Mouse (Mus musculus): ENCODE results near the gene Wwox. TPM values are rescaled to one million over a fixed set of nuclear protein-coding genes. Genes with fewer than 3 reads are reported as not detected.

Gene Wwox
- total and polyA plus RNA-seq, 3 experiments = 7.6 to 61.8 (median 12.2) TPM

DNA sequence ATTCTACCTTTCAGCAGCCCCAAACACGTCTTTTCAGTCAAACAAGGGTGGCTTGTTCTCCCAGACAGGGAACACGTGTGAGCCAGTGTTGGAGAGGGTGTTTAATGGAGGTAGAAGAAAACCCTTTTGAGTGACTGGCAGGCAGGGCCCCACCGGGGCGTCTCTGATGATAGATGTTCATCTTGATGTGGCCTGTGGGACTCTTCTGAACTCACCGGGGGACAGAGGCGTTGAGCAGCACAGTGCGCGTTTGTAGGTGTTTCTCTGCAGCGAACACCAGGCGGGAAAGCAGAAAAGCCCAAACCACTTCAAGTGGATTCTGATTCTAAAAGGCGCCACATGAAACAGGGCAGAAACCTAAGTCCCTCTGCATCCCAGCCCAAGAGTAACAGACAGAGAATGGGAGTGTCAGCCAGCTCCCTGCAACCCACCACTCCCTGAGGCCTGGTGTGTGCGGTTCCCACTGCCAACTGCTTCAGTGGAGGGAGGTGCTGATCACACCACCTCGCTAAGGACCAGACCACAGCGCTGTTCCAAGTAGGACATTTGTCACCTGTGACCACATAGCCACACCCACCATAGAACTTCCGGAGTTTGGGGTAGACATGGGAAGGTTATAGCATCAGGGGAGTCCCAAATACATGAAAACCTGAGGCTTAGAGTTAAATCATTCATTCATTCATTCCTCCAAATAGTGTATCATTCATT is 960.7 kb downstream of the Wwox start:
- Histone ChIP-seq H3K9me3 (replicated peaks; ENCODE audit: insufficient read depth, low read length) (no peaks in the 10 kb centered on the region), H3K79me2 (ENCODE audit: control insufficient read depth, insufficient read depth, low read length, poor library complexity) (no peaks in the 10 kb centered on the region), H3K27me3 (ENCODE audit: control insufficient read depth in 1 of 2, insufficient read depth in 2 of 2, low read length in 2 of 2) (no peaks in the 10 kb centered on the region), H3K4me1 (ENCODE audit: control insufficient read depth in 1 of 2, insufficient read depth in 2 of 2, low read length in 2 of 2) (no peaks in the 10 kb centered on the region), H3K27ac (ENCODE audit: control insufficient read depth, low read depth, low read length) (no peak overlapping the region), H3K36me3 (ENCODE audit: control insufficient read depth in 1 of 2, insufficient read depth in 2 of 2, low read length in 2 of 2) (no peaks in the 10 kb centered on the region), H3K4me3 (ENCODE audit: control insufficient read depth in 1 of 2, insufficient read depth in 1 of 2, low read depth in 2 of 2, low read length in 2 of 2) (no peak overlapping the region), H3K9ac (ENCODE audit: control insufficient read depth, low read depth, low read length, poor library complexity, severe bottlenecking) (no peak overlapping the region)
- no peak for TF ChIP-seq ZNF384 (IDR thresholded peaks at IDR 0.05; ENCODE audit: low read depth, low read length)
- no peak for TF ChIP-seq JUND (IDR thresholded peaks at IDR 0.05; ENCODE audit: low read depth, low read length)
- no peak for DNase-seq (ENCODE audit: low read depth, low spot score)

Other genes starting within 250 kb of the Wwox start
- gene Vat1l, start 234.0 kb upstream of the Wwox start, total RNA-seq (2012; rRNA removed) = not detected in 2 replicates
- gene Vat1l, start 234.0 kb upstream of the Wwox start, polyA plus RNA-seq (2012; ENCODE audit: insufficient read depth in 1 of 2, insufficient read length in 2 of 2, low read depth in 1 of 2, low replicate concordance in 2 of 2, missing spikeins in 1 of 2) = not detected
- gene Clec3a, start 21.6 kb upstream of the Wwox start, total RNA-seq (2012; rRNA removed) = not detected in 2 replicates
- gene Clec3a, start 21.6 kb upstream of the Wwox start, polyA plus RNA-seq (2012; ENCODE audit: insufficient read depth in 1 of 2, insufficient read length in 2 of 2, low read depth in 1 of 2, low replicate concordance in 2 of 2, missing spikeins in 1 of 2) = not detected